Comparison of ENCODE assay signal across 12 mouse cellular contexts in the genomic region with DNA sequence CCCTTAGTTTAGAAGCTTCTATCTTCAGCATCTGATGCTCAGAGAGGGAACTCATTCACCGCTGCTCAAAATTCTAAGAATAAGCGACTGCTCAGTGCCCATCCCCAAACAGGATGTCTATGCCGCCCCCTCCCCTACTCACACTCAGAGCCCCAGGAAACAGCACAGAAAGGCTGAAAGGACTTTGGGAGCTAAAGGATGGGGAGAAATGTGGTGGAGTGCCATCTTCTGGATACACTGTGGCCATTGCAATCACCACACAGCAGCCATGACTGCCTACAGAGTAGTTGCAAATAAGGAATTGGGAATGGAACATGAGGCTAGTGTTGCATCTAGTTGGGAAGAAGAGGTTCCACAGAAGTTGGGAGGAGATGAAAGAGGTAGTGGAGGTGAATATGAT.
A peak's percentile ranks its signal among the peaks of the same experiment; 100 is the strongest.
DNase-seq lines count a peak whose midpoint lies in the region; ATAC-seq and TF ChIP-seq lines count a peak whose summit lies in the region.
"Had no signal": no experiment of that assay in that cellular context is flagged by ENCODE, and none has a peak within 500 bp of the region (broad histone marks: within the 10 kb centered on the region; RNA-seq: fewer than 3 reads in every experiment).

No protein-coding gene starts in this region.

- intact Hi-C loops in heart, adult 2 months (cut with DNase I) = no loop called here
- intact Hi-C loops in heart, postnatal 36 days (cut with DNase I) = no loop called here
- intact Hi-C loops in left cerebral cortex, postnatal 36 days (cut with DNase I) = no loop called here

- H3K4me1 ChIP-seq in heart, adult 2 months (ENCODE audit: control insufficient read depth, insufficient read depth, low read length) = no peaks in the 10 kb centered on the region
- no peaks in the 10 kb centered on the region for H3K4me1 ChIP-seq in lung, embryonic 16.5 days (replicated peaks; ENCODE audit: control insufficient read depth, insufficient read depth, low read length)
- H3K4me1 ChIP-seq: forebrain, embryonic 15.5 days; hindbrain, embryonic 12.5 days had no signal

- ATAC-seq in lung, embryonic 16.5 days (ENCODE audit: low read depth) = peak; percentile 34; the same call in 1 of the 2 replicates
- no peak for ATAC-seq in granulocyte monocyte progenitor cell, adult 5-6 weeks (replicated peaks; ENCODE audit: poor library complexity, severe bottlenecking)
- ATAC-seq: forebrain, embryonic 15.5 days had no signal

- no peak for DNase-seq in heart, adult 2 months
- DNase-seq in heart, postnatal 36 days = no peak
- DNase-seq in left cerebral cortex, adult 18-20 months (ENCODE audit: low spot score in 2 of 2) = peak; percentile 4 to 24
- DNase-seq in left cerebral cortex, postnatal 36 days (ENCODE audit: low spot score in 2 of 2) = no peak
- DNase-seq in ZHBTc4 (ENCODE audit: low read depth, low spot score) = peak; percentile 7
- DNase-seq in adrenal gland, postnatal 36 days = no peak
- DNase-seq: heart, adult 18-20 months had no signal

- 39% methylated on average over 3 of the region's 3 CpGs for WGBS in heart, adult 2 months
- 35% methylated on average over 3 of the region's 3 CpGs for WGBS in lung, embryonic 16.5 days

- no peak for TF ChIP-seq EP300 in heart, adult 2 months (IDR thresholded peaks at IDR 0.05; ENCODE audit: insufficient read depth, low read depth, low read length)

- no peaks in the 10 kb centered on the region for H3K9me3 ChIP-seq in lung, embryonic 16.5 days (ENCODE audit: control insufficient read depth, low read length)
- H3K9me3 ChIP-seq: forebrain, embryonic 15.5 days; hindbrain, embryonic 12.5 days had no signal

- no peak overlapping the region for H3K9ac ChIP-seq in heart, adult 2 months (ENCODE audit: low read depth, low read length)
- no peak overlapping the region for H3K9ac ChIP-seq in lung, embryonic 16.5 days (ENCODE audit: low read length)
- H3K9ac ChIP-seq: forebrain, embryonic 15.5 days; hindbrain, embryonic 12.5 days had no signal

- no peaks in the 10 kb centered on the region for H3K27me3 ChIP-seq in heart, adult 2 months (ENCODE audit: control insufficient read depth, insufficient read depth, low read length)
- H3K27me3 ChIP-seq in lung, embryonic 16.5 days (ENCODE audit: control insufficient read depth, insufficient read depth, low read depth, low read length) = no peaks in the 10 kb centered on the region
- H3K27me3 ChIP-seq: CH12.LX; forebrain, embryonic 15.5 days; hindbrain, embryonic 12.5 days had no signal

- H3K4me2 ChIP-seq in lung, embryonic 16.5 days (ENCODE audit: low read depth, low read length) = no peak overlapping the region
- H3K4me2 ChIP-seq: forebrain, embryonic 15.5 days; hindbrain, embryonic 12.5 days had no signal

- TF ChIP-seq CTCF in heart, adult 2 months (IDR thresholded peaks at IDR 0.05) = peak; percentile 44

- H3K79me2 ChIP-seq in heart, adult 2 months (replicated peaks; ENCODE audit: control insufficient read depth, insufficient read depth, low read length) = no peaks in the 10 kb centered on the region

- no peak overlapping the region for H3K27ac ChIP-seq in heart, adult 2 months
- H3K27ac ChIP-seq in lung, embryonic 16.5 days (ENCODE audit: low read length) = no peak overlapping the region
- H3K27ac ChIP-seq: forebrain, embryonic 15.5 days; hindbrain, embryonic 12.5 days had no signal

- H3K4me3 ChIP-seq in heart, adult 2 months = no peak overlapping the region
- no peak overlapping the region for H3K4me3 ChIP-seq in lung, embryonic 16.5 days (ENCODE audit: low read length)
- H3K4me3 ChIP-seq: forebrain, embryonic 15.5 days; hindbrain, embryonic 12.5 days had no signal

- TF ChIP-seq POLR2A in heart, adult 2 months (IDR thresholded peaks at IDR 0.05; ENCODE audit: insufficient read depth, low read depth, low read length) = no peak

- H3K36me3 ChIP-seq in heart, adult 2 months (ENCODE audit: control insufficient read depth, insufficient read depth, low read length) = no peaks in the 10 kb centered on the region
- H3K36me3 ChIP-seq in lung, embryonic 16.5 days (ENCODE audit: control insufficient read depth, insufficient read depth, low read length) = no peaks in the 10 kb centered on the region
- H3K36me3 ChIP-seq: forebrain, embryonic 15.5 days; hindbrain, embryonic 12.5 days had no signal

Comparison
In these comparisons a context has a peak if more than half of its experiments do, and no peak if none do; other contexts are left out.
1. DNase-seq: peak in left cerebral cortex, adult 18-20 months (2 of 2) and ZHBTc4 (single experiment); none in heart, adult 2 months (0 of 2), heart, postnatal 36 days (0 of 2), left cerebral cortex, postnatal 36 days (0 of 2) and adrenal gland, postnatal 36 days (0 of 2).